Mouse (Mus musculus): ENCODE results near the gene Cd40lg.

The Cd40lg gene

DNA sequence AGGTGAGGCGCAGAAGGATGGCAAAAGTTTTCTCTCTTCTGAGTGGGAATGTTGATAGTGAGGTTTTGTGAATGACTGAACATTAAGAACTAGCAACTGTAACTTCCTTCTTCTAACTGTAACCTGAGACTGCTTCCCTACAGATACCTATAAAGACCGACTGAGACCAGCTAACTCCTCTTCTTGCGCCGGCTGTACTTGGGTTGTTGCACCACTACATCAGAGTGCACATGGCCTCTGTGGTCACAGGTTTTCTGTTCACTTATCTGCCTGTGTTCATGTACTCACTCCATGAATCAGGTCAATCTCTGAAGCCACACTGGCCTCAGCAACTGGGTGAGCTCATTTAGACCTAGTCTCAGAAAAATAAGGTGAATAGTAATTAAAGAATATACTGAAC is 51.6 kb downstream of the Cd40lg start:
- DNase-seq (ENCODE audit: low read depth): no peak
